Mouse (Mus musculus) frontal cortex, adult 2 months (tissue): ENCODE measurements around the gene Ddx10. TPM values are rescaled to one million over a fixed set of nuclear protein-coding genes. Genes with fewer than 3 reads are reported as not detected.

ENCODE experiments used
- polyA plus RNA-seq: library from polyadenylated mRNA; depleted of rRNA; stranded (reverse); fragments of >200 nt; gene quantifications from 2 replicates; pipeline ENCODE4 v1.2.3, GENCODE M21; 2012; rRNA removed

Gene Ddx10
- polyA plus RNA-seq, 1 experiment, result 12.6 TPM

Other genes with a start within 250 kb of the Ddx10 start
- 3.4 and 4.0 TPM in 2 replicates for gene Exph5, start 53.6 kb upstream of the Ddx10 start, polyA plus RNA-seq
- 4.4 and 4.9 TPM in 2 replicates for gene Kdelc2, start 136.0 kb upstream of the Ddx10 start, polyA plus RNA-seq
- 0.66 and 1.1 TPM in 2 replicates for gene 4930550C14Rik, start 154.3 kb upstream of the Ddx10 start, polyA plus RNA-seq